Mouse (Mus musculus) C2C12 (cell line): ENCODE data around the gene Tcte2. TPM values are rescaled to one million over a fixed set of nuclear protein-coding genes. Genes with fewer than 3 reads are reported as not detected.
"Not testable (repeated sequence)": the region's sequence is repeated elsewhere in the genome, so short reads cannot be mapped to it uniquely, and the experiment has no call there.

Source experiments
- H3K27me3 ChIP-seq: one replicate; pipeline ENCODE4 v1.6.1; 2011; ENCODE audit not compliant: control insufficient read depth, insufficient read depth, insufficient read length
- H3K36me3 ChIP-seq: one replicate; pipeline ENCODE4 v1.6.1; 2011; ENCODE audit not compliant: control insufficient read depth, insufficient read depth
- H3K4me3 ChIP-seq: one replicate; pipeline ENCODE4 v1.5.1; 2011; ENCODE audit warnings: mild to moderate bottlenecking, control low read depth; ENCODE audit not compliant: poor library complexity, insufficient read depth, severe bottlenecking
- H3K79me2 ChIP-seq: one replicate; pipeline ENCODE4 v1.6.1; 2011; ENCODE audit not compliant: control insufficient read depth, insufficient read depth
- H3K79me3 ChIP-seq: one replicate; pipeline ENCODE4 v1.6.1; 2011; ENCODE audit warnings: low read depth, control low read depth
- H3ac ChIP-seq: one replicate; pipeline ENCODE3; 2011; ENCODE audit warnings: low read depth; ENCODE audit not compliant: control insufficient read depth, insufficient read length
- CEBPB ChIP-seq: IDR thresholded peaks from one replicate; pipeline ENCODE4 v1.6.1; 2011; ENCODE audit warnings: low read depth, mild to moderate bottlenecking, control low read depth, moderate library complexity
- CTCF ChIP-seq: IDR thresholded peaks from one replicate; pipeline ENCODE4 v1.5.1; 2011; ENCODE audit not compliant: control insufficient read depth, insufficient read depth, insufficient read length
- FOSL1 ChIP-seq: IDR thresholded peaks from one replicate; pipeline ENCODE4 v1.8.0; 2011; ENCODE audit warnings: mild to moderate bottlenecking, low read length; ENCODE audit not compliant: poor library complexity, insufficient read depth, severe bottlenecking
- MAX ChIP-seq: IDR thresholded peaks from one replicate; pipeline ENCODE4 v1.6.1; 2011; ENCODE audit warnings: mild to moderate bottlenecking, control low read depth
- MYOD1 ChIP-seq: IDR thresholded peaks from one replicate; pipeline ENCODE4 v1.6.1; 2011; ENCODE audit warnings: low read depth; ENCODE audit not compliant: control insufficient read depth, insufficient read length
- MYOG ChIP-seq: IDR thresholded peaks from one replicate; pipeline ENCODE4 v1.6.1; 2011; ENCODE audit not compliant: control insufficient read depth, insufficient read length; ENCODE audit errors: extremely low read depth
- USF1 ChIP-seq: IDR thresholded peaks from one replicate; pipeline ENCODE4 v1.6.1; 2011; ENCODE audit warnings: low read depth, mild to moderate bottlenecking, control low read depth, moderate library complexity
- polyA plus RNA-seq: library from polyadenylated mRNA; unstranded; fragments of >200 nt; fragmentation: generic; extraction: Trizol; gene quantifications from one replicate; pipeline ENCODE4 v1.2.1, GENCODE M21; 2012; ENCODE audit warnings: missing spikeins

Tcte2 gene
- polyA plus RNA-seq, 1 experiment = 0.44 TPM

DNA sequence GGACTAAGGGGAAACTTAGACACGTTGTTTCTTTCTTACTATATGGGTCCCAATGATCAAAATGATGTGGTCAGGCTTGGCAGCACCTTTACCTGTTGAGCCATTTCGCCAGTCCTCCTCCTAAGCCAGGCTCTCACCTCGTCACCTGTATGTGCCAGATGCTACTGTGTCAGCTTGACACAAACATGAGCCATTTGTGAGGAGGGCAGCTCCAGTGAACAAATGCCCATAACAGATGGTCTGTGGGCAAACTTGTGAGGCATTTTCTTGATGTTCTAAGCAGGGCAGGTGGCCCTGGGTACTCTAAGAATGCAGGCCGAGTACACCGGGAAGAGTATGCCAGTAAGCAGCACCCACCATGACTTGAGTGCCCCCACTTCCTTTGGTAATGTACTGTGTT is 20.3 kb upstream of the Tcte2 start:
- H3K36me3 ChIP-seq = no peaks in the 10 kb centered on the region
- H3ac ChIP-seq = no peak overlapping the region
- H3K79me3 ChIP-seq = peaks cover 27% of the 10 kb centered on the region
- TF ChIP-seq USF1 (no peak), CEBPB (no peak), MYOD1 (no peak), MAX (no peak)
- peaks cover 73% of the 10 kb centered on the region for H3K79me2 ChIP-seq
- no peak overlapping the region for H3K4me3 ChIP-seq
- H3K27me3 ChIP-seq = no peaks in the 10 kb centered on the region

DNA sequence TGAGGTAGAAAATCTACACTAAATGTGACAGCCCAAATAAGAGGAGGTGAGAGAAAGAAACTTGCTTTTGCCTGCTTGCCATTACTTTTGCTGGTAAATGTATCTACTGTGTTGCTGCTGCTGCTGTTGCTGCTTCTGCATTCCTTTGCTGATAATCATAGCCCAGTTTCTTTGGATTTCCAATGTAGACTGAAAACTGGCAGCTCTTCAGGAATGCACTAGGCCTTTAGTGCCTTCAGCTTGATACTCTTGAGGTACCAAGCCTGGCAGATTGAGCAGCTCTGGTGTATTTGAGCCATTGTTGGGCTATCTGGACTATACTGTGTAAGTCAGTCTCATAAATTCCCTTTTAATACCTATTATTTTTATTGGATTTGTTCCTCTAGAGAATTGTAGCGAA is 17.2 kb upstream of the Tcte2 start:
- Histone ChIP-seq H3K4me3 (no peak overlapping the region), H3K36me3 (no peaks in the 10 kb centered on the region), H3ac (no peak overlapping the region), H3K79me2 (peaks cover 62% of the 10 kb centered on the region), H3K79me3 (peaks cover 27% of the 10 kb centered on the region), H3K27me3 (no peaks in the 10 kb centered on the region)
- TF ChIP-seq CEBPB (no peak), MAX (no peak), USF1 (no peak)

DNA sequence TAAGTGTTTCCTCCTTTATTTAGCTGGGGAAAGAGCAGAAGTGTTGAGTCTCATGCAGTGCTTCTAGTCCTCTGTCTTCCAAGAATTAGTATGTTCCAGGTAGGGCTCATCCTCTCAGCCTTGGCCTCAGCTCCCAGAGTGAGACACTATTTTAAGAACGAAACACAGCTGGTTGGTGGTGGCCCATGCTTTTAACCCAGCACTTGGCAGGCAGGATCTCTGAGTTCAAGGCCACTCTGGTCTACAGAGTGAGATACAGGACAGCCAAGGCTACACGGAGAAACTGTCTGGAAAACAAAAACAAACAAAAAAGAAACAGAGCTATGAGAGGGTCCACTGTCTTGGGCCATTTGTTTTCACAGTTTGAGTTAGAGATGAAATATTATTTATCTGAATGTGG is 16.1 kb upstream of the Tcte2 start:
- H3K79me3 ChIP-seq = peaks cover 22% of the 10 kb centered on the region
- no peak overlapping the region for H3ac ChIP-seq
- H3K27me3 ChIP-seq = no peaks in the 10 kb centered on the region
- H3K79me2 ChIP-seq = peaks cover 62% of the 10 kb centered on the region
- no peak for TF ChIP-seq USF1
- TF ChIP-seq MYOD1 = no peak
- TF ChIP-seq MAX = no peak
- TF ChIP-seq FOSL1 = no peak
- no peaks in the 10 kb centered on the region for H3K36me3 ChIP-seq
- H3K4me3 ChIP-seq = no peak overlapping the region

DNA sequence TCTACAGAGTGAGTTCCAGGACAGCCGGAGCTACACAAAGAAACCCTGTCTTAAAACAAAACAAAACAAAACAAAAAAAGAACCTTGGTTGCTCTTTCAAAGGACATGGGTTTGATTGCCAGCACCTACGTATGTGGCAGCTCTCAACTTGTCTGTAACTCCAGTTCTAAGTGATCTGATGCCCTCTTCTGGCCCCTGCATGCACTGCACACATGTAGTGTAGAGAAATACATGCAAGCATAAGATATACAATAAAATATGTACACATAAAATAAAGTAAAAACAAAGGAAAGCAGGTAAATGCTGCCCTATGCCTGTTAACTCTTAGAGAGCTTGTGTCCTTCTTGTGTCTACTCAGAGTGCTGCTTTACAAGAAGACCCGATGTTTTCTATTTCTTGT is 7.6 kb upstream of the Tcte2 start:
- no peaks in the 10 kb centered on the region for H3K27me3 ChIP-seq
- TF ChIP-seq MYOD1 (no peak), FOSL1 (no peak), MYOG (no peak), MAX (no peak), CTCF (no peak), USF1 (no peak), CEBPB (no peak)

DNA sequence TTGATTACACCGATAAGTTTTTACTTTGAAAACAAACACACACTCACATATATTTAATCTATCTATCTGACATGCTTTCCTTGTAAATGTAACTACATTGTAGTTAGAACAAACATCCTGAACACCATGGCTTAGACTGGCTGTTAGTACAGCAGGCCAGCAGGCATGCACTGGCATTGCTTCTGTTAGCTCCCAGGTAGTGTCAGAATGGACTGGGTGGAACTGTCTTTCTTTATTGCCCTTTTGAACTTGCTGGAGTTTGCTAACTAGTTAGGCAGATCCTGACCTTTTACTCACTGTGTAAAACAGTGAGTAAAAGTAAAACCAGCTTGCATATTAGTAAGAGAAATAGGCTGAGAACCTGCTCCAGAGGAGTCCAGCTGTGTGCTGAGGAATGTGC is 6.9 kb upstream of the Tcte2 start:
- no peak overlapping the region for H3K4me3 ChIP-seq
- peaks cover 83% of the 10 kb centered on the region for H3K79me2 ChIP-seq
- H3K27me3 ChIP-seq = no peaks in the 10 kb centered on the region
- H3K79me3 ChIP-seq = peaks cover 45% of the 10 kb centered on the region
- TF ChIP-seq CEBPB (no peak), MYOD1 (no peak), MYOG (no peak), CTCF (no peak), USF1 (no peak), MAX (no peak), FOSL1 (no peak)
- H3ac ChIP-seq = no peak overlapping the region
- H3K36me3 ChIP-seq = no peaks in the 10 kb centered on the region

More for the DNA sequence above, 7.6 kb upstream of the Tcte2 start:
- Histone ChIP-seq H3ac (no peak overlapping the region), H3K4me3 (no peak overlapping the region), H3K79me2 (peaks cover 75% of the 10 kb centered on the region), H3K36me3 (no peaks in the 10 kb centered on the region), H3K79me3 (peaks cover 45% of the 10 kb centered on the region)

DNA sequence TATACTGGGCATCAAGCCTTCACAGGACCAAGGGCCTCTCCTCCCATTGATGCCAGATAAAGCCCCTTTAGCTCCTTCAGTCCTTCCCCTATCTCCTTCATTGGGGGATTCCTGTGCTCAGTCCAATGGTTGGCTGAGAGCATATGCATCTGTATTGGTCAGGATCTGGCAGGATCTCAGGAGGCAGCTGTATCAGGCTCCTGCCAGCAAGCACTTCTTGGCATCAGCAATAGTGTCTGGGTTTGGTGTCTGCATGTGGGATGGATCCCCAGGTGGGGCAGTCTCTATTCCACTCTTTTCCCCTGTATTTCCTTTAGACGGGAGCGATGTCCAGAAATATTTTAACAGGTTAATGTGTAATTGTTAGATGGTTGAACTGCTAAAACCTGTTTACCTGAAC is 3.3 kb upstream of the Tcte2 start:
- not testable (repeated sequence) for H3K27me3 ChIP-seq, H3ac ChIP-seq, H3K4me3 ChIP-seq, H3K36me3 ChIP-seq
- Histone ChIP-seq H3K79me3 (peaks cover 47% of the 10 kb centered on the region), H3K79me2 (peaks cover 89% of the 10 kb centered on the region)

DNA sequence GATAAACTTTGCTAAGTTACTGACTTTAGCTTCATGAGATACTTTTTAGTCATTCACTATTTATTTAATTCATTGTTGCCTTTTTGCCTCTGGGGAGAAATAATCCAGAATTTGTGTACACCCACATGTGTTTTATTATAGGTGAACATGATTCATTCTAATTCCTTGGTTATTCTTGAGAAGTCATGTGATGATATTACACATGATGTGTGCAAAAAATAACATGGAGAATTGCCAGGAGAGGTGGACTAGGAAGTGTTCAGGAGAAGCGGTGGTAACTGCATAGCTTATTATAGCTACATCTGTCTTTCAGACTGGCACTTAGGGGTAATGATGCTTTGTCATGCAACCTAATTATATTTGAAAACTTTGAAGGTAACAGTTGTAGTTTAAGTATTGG is 2.2 kb upstream of the Tcte2 start:
- Histone ChIP-seq H3K36me3 (no peaks in the 10 kb centered on the region), H3K79me2 (peaks cover 79% of the 10 kb centered on the region), H3K27me3 (no peaks in the 10 kb centered on the region), H3K79me3 (peaks cover 39% of the 10 kb centered on the region), H3K4me3 (no peak overlapping the region), H3ac (no peak overlapping the region)
- TF ChIP-seq MYOG = no peak
- peak; percentile 60 for TF ChIP-seq USF1
